27 mouse cellular contexts compared by ENCODE assay signal in the genomic region with DNA sequence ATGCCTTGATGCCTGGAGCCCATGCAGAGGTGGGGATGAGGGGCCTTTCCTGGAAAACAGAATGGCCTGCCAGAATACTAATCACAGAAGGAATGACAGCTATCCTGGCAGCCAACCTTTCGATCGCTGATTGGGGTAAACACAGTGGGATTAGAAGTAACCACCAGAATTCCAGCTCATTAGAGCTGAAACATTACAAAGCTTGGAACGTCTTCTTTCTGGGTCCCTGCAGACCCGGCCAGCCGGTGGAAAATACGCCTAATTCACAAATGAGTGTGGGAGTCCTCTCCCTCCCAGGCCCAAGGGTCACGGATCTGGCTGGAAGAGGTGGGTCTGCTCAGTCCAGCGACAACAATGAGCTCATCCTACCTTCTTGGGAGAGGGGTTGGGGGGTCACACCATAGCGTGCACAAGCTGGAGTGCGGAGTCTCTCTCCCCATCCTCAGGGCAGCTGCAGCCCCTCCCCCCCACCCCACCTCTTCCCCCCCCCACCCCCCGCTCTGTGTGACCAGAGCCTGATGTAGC.
A peak's percentile ranks its signal among the peaks of the same experiment; 100 is the strongest.
DNase-seq lines count a peak whose midpoint lies in the region; ATAC-seq and TF ChIP-seq lines count a peak whose summit lies in the region.
"Had no signal": no experiment of that assay in that cellular context is flagged by ENCODE, and none has a peak within 500 bp of the region (broad histone marks: within the 10 kb centered on the region; RNA-seq: fewer than 3 reads in every experiment).

No protein-coding gene starts in this region.

- DNase-seq in forebrain, embryonic 10.5 days (ENCODE audit: extremely low spot score, low spot score): no peak
- peak; percentile 4 for DNase-seq in kidney, postnatal 0 days (ENCODE audit: low spot score)
- DNase-seq in kidney, adult 2 months: no peak
- no peak for DNase-seq in stomach, postnatal 0 days (ENCODE audit: low spot score)
- DNase-seq in lung, postnatal 4 days: no peak
- DNase-seq: adrenal gland, postnatal 14 days; cerebellum, adult 11-12 months; cerebellum, adult 9-11 months; embryo, embryonic 11 days; forebrain, postnatal 0 days; kidney, adult 9 months; kidney, postnatal 36 days; lung, postnatal 36 days; right cerebral cortex, postnatal 25 days; thymus, adult 18-20 months; thymus, postnatal 25 days had no signal

- TF ChIP-seq EP300 in stomach, postnatal 0 days (optimal IDR thresholded peaks at IDR 0.05): no peak

- no peak for TF ChIP-seq CTCF in kidney, postnatal 0 days (IDR thresholded peaks at IDR 0.05; ENCODE audit: low read depth)
- no peak for TF ChIP-seq CTCF in kidney, adult 2 months (conservative IDR thresholded peaks at IDR 0.05; ENCODE audit: insufficient read depth, insufficient read length, low read depth, low read length)
- TF ChIP-seq CTCF in stomach, postnatal 0 days (IDR thresholded peaks at IDR 0.05; ENCODE audit: low read depth): no peak

- H3K27me3 ChIP-seq in forebrain, embryonic 10.5 days (ENCODE audit: poor library complexity, severe bottlenecking): no peaks in the 10 kb centered on the region
- H3K27me3 ChIP-seq in forebrain, embryonic 16.5 days (replicated peaks; ENCODE audit: control insufficient read depth, insufficient read depth, low read length): no peaks in the 10 kb centered on the region
- H3K27me3 ChIP-seq in kidney, postnatal 0 days (ENCODE audit: insufficient read depth, low read length): no peaks in the 10 kb centered on the region
- H3K27me3 ChIP-seq in kidney, adult 2 months (replicated peaks; ENCODE audit: control insufficient read depth, insufficient read depth, low read length): no peaks in the 10 kb centered on the region
- H3K27me3 ChIP-seq in embryonic facial prominence, embryonic 15.5 days: no peaks in the 10 kb centered on the region
- no peaks in the 10 kb centered on the region for H3K27me3 ChIP-seq in stomach, postnatal 0 days (ENCODE audit: control insufficient read depth, insufficient read depth, low read length)
- H3K27me3 ChIP-seq: heart, embryonic 13.5 days; hindbrain, embryonic 15.5 days; intestine, embryonic 15.5 days; lung, embryonic 15.5 days; megakaryocyte, embryonic 14.5 days; midbrain, embryonic 12.5 days had no signal

- no peak for TF ChIP-seq POLR2A in kidney, adult 2 months (IDR thresholded peaks at IDR 0.05; ENCODE audit: low read depth, low read length)

- H3K27ac ChIP-seq in forebrain, embryonic 10.5 days: peak overlapping the region; percentile 7; the same call in 1 of the 2 replicates
- H3K27ac ChIP-seq in forebrain, embryonic 16.5 days (ENCODE audit: low read length): no peak overlapping the region
- no peak overlapping the region for H3K27ac ChIP-seq in kidney, postnatal 0 days
- no peak overlapping the region for H3K27ac ChIP-seq in kidney, adult 2 months (ENCODE audit: insufficient read depth, low read depth, low read length)
- peak overlapping the region; percentile 82 for H3K27ac ChIP-seq in embryonic facial prominence, embryonic 15.5 days (replicated peaks)
- 0 out of 2 replicates have a peak overlapping the region, but pooled peaks have one; percentile 30 for H3K27ac ChIP-seq in stomach, postnatal 0 days (replicated peaks)
- H3K27ac ChIP-seq: heart, embryonic 13.5 days; hindbrain, embryonic 15.5 days; intestine, embryonic 15.5 days; layer of hippocampus, adult 2 months; lung, embryonic 15.5 days; midbrain, embryonic 12.5 days had no signal

- H3K4me2 ChIP-seq in forebrain, embryonic 16.5 days (ENCODE audit: low read length): no peak overlapping the region
- no peak overlapping the region for H3K4me2 ChIP-seq in kidney, postnatal 0 days (ENCODE audit: low read length)
- H3K4me2 ChIP-seq in embryonic facial prominence, embryonic 15.5 days (replicated peaks): no peak overlapping the region
- H3K4me2 ChIP-seq in stomach, postnatal 0 days (replicated peaks; ENCODE audit: low read depth): no peak overlapping the region
- H3K4me2 ChIP-seq: heart, embryonic 13.5 days; hindbrain, embryonic 15.5 days; intestine, embryonic 15.5 days; liver, embryonic 11.5 days; lung, embryonic 15.5 days; midbrain, embryonic 12.5 days had no signal

- H3K9me3 ChIP-seq in forebrain, embryonic 10.5 days: peaks cover 3% of the 10 kb centered on the region; the same call in 1 of the 2 replicates
- no peaks in the 10 kb centered on the region for H3K9me3 ChIP-seq in forebrain, embryonic 16.5 days (ENCODE audit: control insufficient read depth, low read length)
- H3K9me3 ChIP-seq in kidney, postnatal 0 days (replicated peaks; ENCODE audit: low read length): no peaks in the 10 kb centered on the region
- no peaks in the 10 kb centered on the region for H3K9me3 ChIP-seq in embryonic facial prominence, embryonic 15.5 days (replicated peaks)
- H3K9me3 ChIP-seq in stomach, postnatal 0 days (ENCODE audit: control insufficient read depth, low read length): no peaks in the 10 kb centered on the region
- H3K9me3 ChIP-seq: heart, embryonic 13.5 days; hindbrain, embryonic 10.5 days; hindbrain, embryonic 15.5 days; intestine, embryonic 15.5 days; lung, embryonic 15.5 days; megakaryocyte, embryonic 14.5 days; midbrain, embryonic 12.5 days had no signal

- ATAC-seq in forebrain, embryonic 16.5 days: no peak
- no peak for ATAC-seq in kidney, postnatal 0 days (replicated peaks; ENCODE audit: low FRiP score, low read depth)
- ATAC-seq in embryonic facial prominence, embryonic 15.5 days (ENCODE audit: insufficient number of reproducible peaks, low FRiP score, low TSS enrichment, low read depth): peak; percentile 77
- ATAC-seq in stomach, postnatal 0 days (ENCODE audit: low FRiP score, low TSS enrichment): peak; percentile 49; the same call in 1 of the 2 replicates
- ATAC-seq: forebrain, postnatal 0 days; intestine, embryonic 15.5 days had no signal

- H3K4me1 ChIP-seq in forebrain, embryonic 10.5 days: peaks cover 7% of the 10 kb centered on the region
- H3K4me1 ChIP-seq in forebrain, embryonic 16.5 days (replicated peaks; ENCODE audit: control insufficient read depth, insufficient read depth, low read length): 0 out of 2 replicates have a peak, but pooled peaks cover 2% of the 10 kb centered on the region
- no peaks in the 10 kb centered on the region for H3K4me1 ChIP-seq in kidney, postnatal 0 days (replicated peaks; ENCODE audit: insufficient read depth, low read length)
- H3K4me1 ChIP-seq in kidney, adult 2 months (ENCODE audit: control insufficient read depth, insufficient read depth, low read length): peaks cover 8% of the 10 kb centered on the region
- peaks cover 18% of the 10 kb centered on the region for H3K4me1 ChIP-seq in embryonic facial prominence, embryonic 15.5 days
- no peaks in the 10 kb centered on the region for H3K4me1 ChIP-seq in stomach, postnatal 0 days (replicated peaks; ENCODE audit: control insufficient read depth, insufficient read depth)
- H3K4me1 ChIP-seq: heart, embryonic 13.5 days; hindbrain, embryonic 15.5 days; lung, embryonic 15.5 days; midbrain, embryonic 12.5 days had no signal

- H3K36me3 ChIP-seq in forebrain, embryonic 10.5 days (replicated peaks): no peaks in the 10 kb centered on the region
- H3K36me3 ChIP-seq in forebrain, embryonic 16.5 days (ENCODE audit: control insufficient read depth, insufficient read depth): no peaks in the 10 kb centered on the region
- no peaks in the 10 kb centered on the region for H3K36me3 ChIP-seq in kidney, postnatal 0 days (ENCODE audit: insufficient read depth, low read length)
- H3K36me3 ChIP-seq in kidney, adult 2 months (ENCODE audit: control insufficient read depth, insufficient read depth, low read length): no peaks in the 10 kb centered on the region
- H3K36me3 ChIP-seq in embryonic facial prominence, embryonic 15.5 days: no peaks in the 10 kb centered on the region
- H3K36me3 ChIP-seq in stomach, postnatal 0 days (ENCODE audit: control insufficient read depth, insufficient read depth, low read length): no peaks in the 10 kb centered on the region
- H3K36me3 ChIP-seq: heart, embryonic 13.5 days; hindbrain, embryonic 10.5 days; hindbrain, embryonic 15.5 days; intestine, embryonic 15.5 days; lung, embryonic 15.5 days; midbrain, embryonic 12.5 days had no signal

- H3K4me3 ChIP-seq in forebrain, embryonic 10.5 days: no peak overlapping the region
- H3K4me3 ChIP-seq in forebrain, embryonic 16.5 days (replicated peaks; ENCODE audit: low read length): no peak overlapping the region
- H3K4me3 ChIP-seq in kidney, postnatal 0 days (replicated peaks; ENCODE audit: low read depth, low read length): no peak overlapping the region
- no peak overlapping the region for H3K4me3 ChIP-seq in kidney, adult 2 months (ENCODE audit: insufficient read depth, low read depth, low read length)
- H3K4me3 ChIP-seq in embryonic facial prominence, embryonic 15.5 days (replicated peaks): no peak overlapping the region
- H3K4me3 ChIP-seq in stomach, postnatal 0 days (ENCODE audit: low read depth, low read length): no peak overlapping the region
- H3K4me3 ChIP-seq: heart, embryonic 13.5 days; hindbrain, embryonic 10.5 days; hindbrain, embryonic 15.5 days; intestine, embryonic 15.5 days; layer of hippocampus, adult 2 months; lung, embryonic 15.5 days; megakaryocyte, embryonic 14.5 days; midbrain, embryonic 12.5 days had no signal

- WGBS in forebrain, embryonic 10.5 days: 67% methylated on average over 11 of the region's 11 CpGs
- 37% methylated on average over 11 of the region's 11 CpGs for WGBS in forebrain, embryonic 16.5 days
- 53% methylated on average over 11 of the region's 11 CpGs for WGBS in kidney, postnatal 0 days
- WGBS in kidney, adult 2 months: 60% methylated on average over 11 of the region's 11 CpGs
- 64% methylated on average over 11 of the region's 11 CpGs for WGBS in embryonic facial prominence, embryonic 15.5 days
- WGBS in stomach, postnatal 0 days: 56% methylated on average over 11 of the region's 11 CpGs

- H3K9ac ChIP-seq in forebrain, embryonic 16.5 days (replicated peaks; ENCODE audit: low read depth, low read length): no peak overlapping the region
- H3K9ac ChIP-seq in kidney, postnatal 0 days (ENCODE audit: low read depth, low read length): no peak overlapping the region
- H3K9ac ChIP-seq in embryonic facial prominence, embryonic 15.5 days: no peak overlapping the region
- no peak overlapping the region for H3K9ac ChIP-seq in stomach, postnatal 0 days (ENCODE audit: low read length)
- H3K9ac ChIP-seq: forebrain, postnatal 0 days; heart, embryonic 13.5 days; hindbrain, embryonic 15.5 days; intestine, embryonic 15.5 days; lung, embryonic 15.5 days; midbrain, embryonic 12.5 days had no signal

Comparison
In these comparisons a context has a peak if more than half of its experiments do, and no peak if none do; other contexts are left out.
1. H3K27ac ChIP-seq: peak in forebrain, embryonic 10.5 days (single experiment), embryonic facial prominence, embryonic 15.5 days (single experiment) and stomach, postnatal 0 days (single experiment); none in forebrain, embryonic 16.5 days (single experiment), kidney, postnatal 0 days (single experiment) and kidney, adult 2 months (single experiment).
2. ATAC-seq: peak in embryonic facial prominence, embryonic 15.5 days (single experiment) and stomach, postnatal 0 days (single experiment); none in forebrain, embryonic 16.5 days (single experiment) and kidney, postnatal 0 days (single experiment).